Mouse (Mus musculus): ENCODE measurements at regions not wholly inside any gene's neighbourhood (a gene's known extent, or its start where the extent isn't known, plus 50 kb on each side); places are given as distances from the start of the nearest gene placed in this dataset.

GRCm38 (mm10) chr3:21995566-21996391 lies 80.7 kb upstream of the Tbl1xr1 start:
- no peak for DNase-seq (ENCODE audit: low read depth in 1 of 2, low spot score in 2 of 2)
- TF ChIP-seq CTCF (IDR thresholded peaks at IDR 0.05; ENCODE audit: extremely low read depth, insufficient read depth, insufficient read length, insufficient replicate concordance) (no peak), POLR2A (IDR thresholded peaks at IDR 0.05; ENCODE audit: low read depth, low read length) (no peak)
- WGBS: 47% methylated on average over 8 of the region's 8 CpGs
- Histone ChIP-seq H3K4me3 (ENCODE audit: extremely low read depth, insufficient read depth, insufficient read length) (no peak overlapping the region), H3K27ac (ENCODE audit: insufficient read depth, low read length) (no peak overlapping the region), H3K27me3 (ENCODE audit: control insufficient read depth, insufficient read depth, low read length) (no peaks in the 10 kb centered on the region), H3K4me1 (ENCODE audit: control insufficient read depth, insufficient read depth, insufficient read length) (peaks cover 22% of the 10 kb centered on the region), H3K36me3 (ENCODE audit: control insufficient read depth, insufficient read depth, low read length) (no peaks in the 10 kb centered on the region)

- no peak overlapping the region for H3K4me3 ChIP-seq (ENCODE audit: extremely low read depth, insufficient read depth, insufficient read length)
- H3K27me3 ChIP-seq (ENCODE audit: control insufficient read depth, insufficient read depth, low read length): no peaks in the 10 kb centered on the region
- no peaks in the 10 kb centered on the region for H3K36me3 ChIP-seq (ENCODE audit: control insufficient read depth, insufficient read depth, low read length)
- DNase-seq (ENCODE audit: low read depth in 1 of 2, low spot score in 2 of 2): no peak
- WGBS: 43% methylated on average over 3 of the region's 3 CpGs
- no peak overlapping the region for H3K27ac ChIP-seq (ENCODE audit: insufficient read depth, low read length)
- TF ChIP-seq POLR2A (IDR thresholded peaks at IDR 0.05; ENCODE audit: low read depth, low read length) (no peak), CTCF (IDR thresholded peaks at IDR 0.05; ENCODE audit: extremely low read depth, insufficient read depth, insufficient read length, insufficient replicate concordance) (no peak)
- peaks cover 11% of the 10 kb centered on the region for H3K4me1 ChIP-seq (ENCODE audit: control insufficient read depth, insufficient read depth, insufficient read length)
Measured at GRCm38 (mm10) chr3:21997387-21997786, 79.1 kb upstream of the Tbl1xr1 start.

GRCm38 (mm10) chr3:22005456-22005855 lies 71.0 kb upstream of the Tbl1xr1 start:
- WGBS: 92% methylated on average over 9 of the region's 9 CpGs
- Histone ChIP-seq H3K27me3 (ENCODE audit: control insufficient read depth, insufficient read depth, low read length) (no peaks in the 10 kb centered on the region), H3K36me3 (ENCODE audit: control insufficient read depth, insufficient read depth, low read length) (no peaks in the 10 kb centered on the region), H3K27ac (ENCODE audit: insufficient read depth, low read length) (no peak overlapping the region), H3K4me1 (ENCODE audit: control insufficient read depth, insufficient read depth, insufficient read length) (no peaks in the 10 kb centered on the region), H3K4me3 (ENCODE audit: extremely low read depth, insufficient read depth, insufficient read length) (no peak overlapping the region)
- TF ChIP-seq POLR2A (IDR thresholded peaks at IDR 0.05; ENCODE audit: low read depth, low read length): no peak
- no peak for TF ChIP-seq CTCF (IDR thresholded peaks at IDR 0.05; ENCODE audit: extremely low read depth, insufficient read depth, insufficient read length, insufficient replicate concordance)
- no peak for DNase-seq (ENCODE audit: low read depth in 1 of 2, low spot score in 2 of 2)

- no peak for DNase-seq (ENCODE audit: low read depth in 1 of 2, low spot score in 2 of 2)
- Histone ChIP-seq H3K27me3 (ENCODE audit: control insufficient read depth, insufficient read depth, low read length) (no peaks in the 10 kb centered on the region), H3K4me3 (ENCODE audit: extremely low read depth, insufficient read depth, insufficient read length) (no peak overlapping the region), H3K4me1 (ENCODE audit: control insufficient read depth, insufficient read depth, insufficient read length) (no peaks in the 10 kb centered on the region), H3K27ac (ENCODE audit: insufficient read depth, low read length) (no peak overlapping the region), H3K36me3 (ENCODE audit: control insufficient read depth, insufficient read depth, low read length) (no peaks in the 10 kb centered on the region)
- TF ChIP-seq CTCF (IDR thresholded peaks at IDR 0.05; ENCODE audit: extremely low read depth, insufficient read depth, insufficient read length, insufficient replicate concordance): no peak
- no peak for TF ChIP-seq POLR2A (IDR thresholded peaks at IDR 0.05; ENCODE audit: low read depth, low read length)
- WGBS: 93% methylated on average over 1 of the region's 1 CpGs
Measured at GRCm38 (mm10) chr3:22006113-22006512, 70.3 kb upstream of the Tbl1xr1 start.

- Histone ChIP-seq H3K27ac (ENCODE audit: insufficient read depth, low read length) (no peak overlapping the region), H3K36me3 (ENCODE audit: control insufficient read depth, insufficient read depth, low read length) (no peaks in the 10 kb centered on the region), H3K4me1 (ENCODE audit: control insufficient read depth, insufficient read depth, insufficient read length) (no peaks in the 10 kb centered on the region), H3K27me3 (ENCODE audit: control insufficient read depth, insufficient read depth, low read length) (no peaks in the 10 kb centered on the region), H3K4me3 (ENCODE audit: extremely low read depth, insufficient read depth, insufficient read length) (no peak overlapping the region)
- no peak for TF ChIP-seq POLR2A (IDR thresholded peaks at IDR 0.05; ENCODE audit: low read depth, low read length)
- TF ChIP-seq CTCF (IDR thresholded peaks at IDR 0.05; ENCODE audit: extremely low read depth, insufficient read depth, insufficient read length, insufficient replicate concordance): no peak
- 85% methylated on average over 2 of the region's 2 CpGs for WGBS
- no peak for DNase-seq (ENCODE audit: low read depth in 1 of 2, low spot score in 2 of 2)
Measured at GRCm38 (mm10) chr3:22006651-22007050, 69.8 kb upstream of the Tbl1xr1 start.

- Histone ChIP-seq H3K4me3 (ENCODE audit: extremely low read depth, insufficient read depth, insufficient read length) (no peak overlapping the region), H3K27me3 (ENCODE audit: control insufficient read depth, insufficient read depth, low read length) (no peaks in the 10 kb centered on the region), H3K4me1 (ENCODE audit: control insufficient read depth, insufficient read depth, insufficient read length) (no peaks in the 10 kb centered on the region), H3K27ac (ENCODE audit: insufficient read depth, low read length) (no peak overlapping the region), H3K36me3 (ENCODE audit: control insufficient read depth, insufficient read depth, low read length) (no peaks in the 10 kb centered on the region)
- no peak for TF ChIP-seq CTCF (IDR thresholded peaks at IDR 0.05; ENCODE audit: extremely low read depth, insufficient read depth, insufficient read length, insufficient replicate concordance)
- TF ChIP-seq POLR2A (IDR thresholded peaks at IDR 0.05; ENCODE audit: low read depth, low read length): no peak
- 92% methylated on average over 5 of the region's 5 CpGs for whole genome bisulfite sequencing
- DNase-seq (ENCODE audit: low read depth in 1 of 2, low spot score in 2 of 2): no peak
Measured at GRCm38 (mm10) chr3:22007736-22008135, 68.7 kb upstream of the Tbl1xr1 start.

- Histone ChIP-seq H3K27ac (ENCODE audit: insufficient read depth, low read length) (no peak overlapping the region), H3K27me3 (ENCODE audit: control insufficient read depth, insufficient read depth, low read length) (no peaks in the 10 kb centered on the region), H3K4me1 (ENCODE audit: control insufficient read depth, insufficient read depth, insufficient read length) (no peaks in the 10 kb centered on the region), H3K36me3 (ENCODE audit: control insufficient read depth, insufficient read depth, low read length) (no peaks in the 10 kb centered on the region), H3K4me3 (ENCODE audit: extremely low read depth, insufficient read depth, insufficient read length) (no peak overlapping the region)
- no peak for TF ChIP-seq CTCF (IDR thresholded peaks at IDR 0.05; ENCODE audit: extremely low read depth, insufficient read depth, insufficient read length, insufficient replicate concordance)
- TF ChIP-seq POLR2A (IDR thresholded peaks at IDR 0.05; ENCODE audit: low read depth, low read length): no peak
- WGBS: 70% methylated on average over 5 of the region's 5 CpGs
- DNase-seq (ENCODE audit: low read depth in 1 of 2, low spot score in 2 of 2): no peak
Measured at GRCm38 (mm10) chr3:22008432-22008831, 68.0 kb upstream of the Tbl1xr1 start.

All from spleen, adult 2 months (tissue).